Mouse (Mus musculus): ENCODE results near the gene 2310034C09Rik.
"Not testable (repeated sequence)": the region's sequence is repeated elsewhere in the genome, so short reads cannot be mapped to it uniquely, and the experiment has no call there.

- TF ChIP-seq CTCF, EP300 (IDR thresholded peaks at IDR 0.05; ENCODE audit: low read depth): not testable (repeated sequence)
Measured at GRCm38 (mm10) chr16:88758547-88758946, at the start of gene 2310034C09Rik.

Measured in liver, postnatal 0 days (tissue).